ENCODE assay signal across 14 mouse cellular contexts in the genomic region with DNA sequence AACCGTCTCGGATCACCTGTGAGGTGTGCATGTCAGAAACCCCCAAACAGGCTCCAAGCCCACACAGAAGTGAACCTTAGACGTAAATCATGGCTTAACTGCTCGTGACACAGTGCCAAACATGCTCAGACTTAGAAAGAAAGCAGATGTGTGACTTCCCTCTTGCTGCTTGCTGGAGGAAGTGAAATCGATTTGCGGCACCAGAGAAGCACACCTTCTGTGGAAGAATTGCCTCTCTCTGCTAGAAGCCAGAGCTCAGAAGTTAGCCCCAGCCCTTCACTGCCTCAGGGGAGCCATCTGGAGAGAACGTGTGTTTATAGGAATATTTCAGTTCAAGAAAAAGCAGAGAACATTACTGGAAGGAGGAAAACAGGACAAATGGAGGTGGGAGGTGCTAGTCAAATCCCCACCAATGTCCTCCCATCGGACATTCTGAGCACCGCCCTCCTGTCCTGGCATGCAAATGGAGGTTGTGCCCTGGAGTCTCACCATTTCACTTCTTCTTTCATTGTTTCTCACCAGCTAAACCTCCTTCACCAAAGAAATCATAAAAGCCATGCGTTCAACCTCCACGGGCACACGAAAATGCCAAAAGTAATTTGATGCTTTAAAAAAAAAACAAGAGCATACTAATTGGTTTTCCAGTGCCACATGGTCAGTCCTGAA. TPM values are rescaled to one million over a fixed set of nuclear protein-coding genes. Genes with fewer than 3 reads are reported as not detected.
DNase-seq lines count a peak whose midpoint lies in the region; ATAC-seq and TF ChIP-seq lines count a peak whose summit lies in the region.
"Had no signal": no experiment of that assay in that cellular context is flagged by ENCODE, and none has a peak within 500 bp of the region (broad histone marks: within the 10 kb centered on the region; RNA-seq: fewer than 3 reads in every experiment).

No protein-coding gene starts in this region.

- no peak overlapping the region for H3K27ac ChIP-seq in heart, embryonic 16.5 days (ENCODE audit: low read length)
- H3K27ac ChIP-seq in heart, embryonic 12.5 days (ENCODE audit: poor library complexity, severe bottlenecking): no peak overlapping the region
- H3K27ac ChIP-seq in bone marrow, adult 2 months (ENCODE audit: control insufficient read depth, insufficient read depth, low read depth, low read length, poor library complexity): peak overlapping the region; percentile 86
- H3K27ac ChIP-seq in intestine, embryonic 16.5 days (ENCODE audit: low read length): no peak overlapping the region
- H3K27ac ChIP-seq in neural tube, embryonic 14.5 days (ENCODE audit: low read depth, low read length): no peak overlapping the region
- H3K27ac ChIP-seq: layer of hippocampus, adult 2 months; lung, embryonic 15.5 days; neural tube, embryonic 13.5 days had no signal

- H3K9me3 ChIP-seq in heart, embryonic 16.5 days (replicated peaks; ENCODE audit: control insufficient read depth, low read length): no peaks in the 10 kb centered on the region
- H3K9me3 ChIP-seq in heart, embryonic 12.5 days (replicated peaks): no peaks in the 10 kb centered on the region
- no peaks in the 10 kb centered on the region for H3K9me3 ChIP-seq in intestine, embryonic 16.5 days (ENCODE audit: control insufficient read depth, low read length)
- no peaks in the 10 kb centered on the region for H3K9me3 ChIP-seq in neural tube, embryonic 14.5 days (ENCODE audit: control insufficient read depth, low read length)
- H3K9me3 ChIP-seq: lung, embryonic 15.5 days; neural tube, embryonic 13.5 days had no signal

- ATAC-seq in heart, embryonic 16.5 days (replicated peaks; ENCODE audit: extremely low read depth, insufficient read depth, low FRiP score): no peak
- ATAC-seq in heart, embryonic 12.5 days (ENCODE audit: insufficient number of reproducible peaks, low FRiP score): no peak
- no peak for ATAC-seq in intestine, embryonic 16.5 days
- ATAC-seq in neural tube, embryonic 14.5 days (ENCODE audit: low read depth): peak; percentile 24; the same call in 1 of the 2 replicates
- ATAC-seq: activated CD4-positive, CD25-positive, alpha-beta regulatory T cell, adult 4 months had no signal

- H3K4me1 ChIP-seq in heart, embryonic 16.5 days (ENCODE audit: control insufficient read depth, insufficient read depth, low read length): no peaks in the 10 kb centered on the region
- no peaks in the 10 kb centered on the region for H3K4me1 ChIP-seq in heart, embryonic 12.5 days (replicated peaks)
- peaks cover 6% of the 10 kb centered on the region; the same call in 1 of the 2 replicates for H3K4me1 ChIP-seq in bone marrow, adult 2 months (ENCODE audit: control insufficient read depth, insufficient read depth, low read length)
- H3K4me1 ChIP-seq in intestine, embryonic 16.5 days (ENCODE audit: control insufficient read depth, insufficient read depth, low read length): no peaks in the 10 kb centered on the region
- no peaks in the 10 kb centered on the region for H3K4me1 ChIP-seq in neural tube, embryonic 14.5 days (ENCODE audit: control insufficient read depth, insufficient read depth, low read length)
- H3K4me1 ChIP-seq: neural tube, embryonic 13.5 days had no signal

- no peaks in the 10 kb centered on the region for H3K36me3 ChIP-seq in heart, embryonic 16.5 days (ENCODE audit: control insufficient read depth, insufficient read depth)
- H3K36me3 ChIP-seq in heart, embryonic 12.5 days: no peaks in the 10 kb centered on the region
- H3K36me3 ChIP-seq in intestine, embryonic 16.5 days (ENCODE audit: control insufficient read depth, insufficient read depth, low read length): no peaks in the 10 kb centered on the region
- no peaks in the 10 kb centered on the region for H3K36me3 ChIP-seq in neural tube, embryonic 14.5 days (ENCODE audit: control insufficient read depth, insufficient read depth, low read length)
- H3K36me3 ChIP-seq: lung, embryonic 15.5 days; neural tube, embryonic 13.5 days had no signal

- no peak overlapping the region for H3K4me3 ChIP-seq in heart, embryonic 16.5 days (ENCODE audit: low read length)
- H3K4me3 ChIP-seq in heart, embryonic 12.5 days: no peak overlapping the region
- H3K4me3 ChIP-seq in bone marrow, adult 2 months (replicated peaks; ENCODE audit: control insufficient read depth, low read depth, low read length): peak overlapping the region; percentile 34
- no peak overlapping the region for H3K4me3 ChIP-seq in intestine, embryonic 16.5 days (ENCODE audit: low read length)
- no peak overlapping the region for H3K4me3 ChIP-seq in neural tube, embryonic 14.5 days (ENCODE audit: low read depth, low read length)
- H3K4me3 ChIP-seq: layer of hippocampus, adult 2 months; lung, embryonic 15.5 days; neural tube, embryonic 13.5 days had no signal

- DNase-seq in adrenal gland, postnatal 25 days: no peak
- no peak for DNase-seq in thymus, postnatal 10 days (ENCODE audit: low spot score in 2 of 2)
- no peak for DNase-seq in adrenal gland, adult 18-20 months (ENCODE audit: low spot score in 2 of 2)
- DNase-seq: cerebellum, adult 18-20 months had no signal

- TF ChIP-seq POLR2A in bone marrow, adult 2 months (IDR thresholded peaks at IDR 0.05; ENCODE audit: borderline replicate concordance, control insufficient read depth, low read depth, low read length): no peak

- H3K4me2 ChIP-seq in heart, embryonic 16.5 days (ENCODE audit: low read depth, low read length): peak overlapping the region; percentile 19; the same call in 1 of the 2 replicates
- H3K4me2 ChIP-seq in heart, embryonic 12.5 days: no peak overlapping the region
- H3K4me2 ChIP-seq in intestine, embryonic 16.5 days (ENCODE audit: low read depth, low read length): 0 out of 2 replicates have a peak overlapping the region, but pooled peaks have one; percentile 1
- no peak overlapping the region for H3K4me2 ChIP-seq in neural tube, embryonic 14.5 days (ENCODE audit: low read depth, low read length)
- H3K4me2 ChIP-seq: lung, embryonic 15.5 days; neural tube, embryonic 13.5 days had no signal

- no peak for TF ChIP-seq CTCF in bone marrow, adult 2 months (IDR thresholded peaks at IDR 0.05; ENCODE audit: control insufficient read depth, insufficient read depth, low read length)

- WGBS in heart, embryonic 16.5 days: 71% methylated on average over 12 of the region's 12 CpGs
- WGBS in heart, embryonic 12.5 days: 74% methylated on average over 12 of the region's 12 CpGs
- WGBS in bone marrow, adult 2 months: 18% methylated on average over 12 of the region's 12 CpGs
- WGBS in intestine, embryonic 16.5 days: 50% methylated on average over 12 of the region's 12 CpGs
- 79% methylated on average over 12 of the region's 12 CpGs for WGBS in neural tube, embryonic 14.5 days

- no peak overlapping the region for H3K9ac ChIP-seq in heart, embryonic 16.5 days (ENCODE audit: low read length)
- H3K9ac ChIP-seq in heart, embryonic 12.5 days: no peak overlapping the region
- H3K9ac ChIP-seq in intestine, embryonic 16.5 days (ENCODE audit: low read depth, low read length): no peak overlapping the region
- no peak overlapping the region for H3K9ac ChIP-seq in neural tube, embryonic 14.5 days (replicated peaks; ENCODE audit: low read depth, low read length)
- H3K9ac ChIP-seq: lung, embryonic 15.5 days; neural tube, embryonic 13.5 days had no signal

- no peaks in the 10 kb centered on the region for H3K27me3 ChIP-seq in heart, embryonic 16.5 days (ENCODE audit: control insufficient read depth, insufficient read depth, low read length)
- H3K27me3 ChIP-seq in heart, embryonic 12.5 days (replicated peaks): no peaks in the 10 kb centered on the region
- no peaks in the 10 kb centered on the region for H3K27me3 ChIP-seq in intestine, embryonic 16.5 days (replicated peaks; ENCODE audit: control insufficient read depth, insufficient read depth, low read length)
- no peaks in the 10 kb centered on the region for H3K27me3 ChIP-seq in neural tube, embryonic 14.5 days (ENCODE audit: control insufficient read depth, insufficient read depth, low read length)
- H3K27me3 ChIP-seq: lung, embryonic 15.5 days; neural tube, embryonic 13.5 days had no signal

RNA-seq across cellular contexts. Expression of a gene that starts 3.0 kb away (rescaled TPM):
- polyA plus RNA-seq in heart, embryonic 16.5 days (2015; fragmentation: Nextera tagmentation; extraction: Ambion mirVana): 0.37 and 0.41 TPM in 2 replicates
- 0.06 and 0.18 TPM in 2 replicates for polyA plus RNA-seq in heart, embryonic 12.5 days (2016; fragmentation: Nextera tagmentation; extraction: Ambion mirVana)
- polyA plus RNA-seq in bone marrow, adult 2 months (2011; ENCODE audit: insufficient read depth, insufficient read length, low replicate concordance, missing spikeins): 20.5 and 54.7 TPM in 2 replicates
- polyA plus RNA-seq in intestine, embryonic 16.5 days (2015; fragmentation: Nextera tagmentation; extraction: Ambion mirVana): 0.97 and 1.0 TPM in 2 replicates
- 1.3 and 1.5 TPM in 2 replicates for polyA plus RNA-seq in neural tube, embryonic 14.5 days (2014; fragmentation: Nextera tagmentation; extraction: Ambion mirVana)
- 12.4 and 16.5 TPM in 2 replicates for total RNA-seq in adrenal gland, postnatal 25 days (2021)
- total RNA-seq in adrenal gland, adult 18-20 months (2021): 10 to 100 TPM; 31.6 to 57.3 TPM

RNA-seq across cellular contexts. Expression of a gene that starts 29.8 kb away (rescaled TPM):
- polyA plus RNA-seq in heart, embryonic 16.5 days (2015; fragmentation: Nextera tagmentation; extraction: Ambion mirVana): not detected in 2 replicates
- polyA plus RNA-seq in heart, embryonic 12.5 days (2016; fragmentation: Nextera tagmentation; extraction: Ambion mirVana): not detected in 2 replicates
- polyA plus RNA-seq in bone marrow, adult 2 months (2011; ENCODE audit: insufficient read depth, insufficient read length, low replicate concordance, missing spikeins): not detected in 2 replicates
- not detected in 2 replicates for polyA plus RNA-seq in intestine, embryonic 16.5 days (2015; fragmentation: Nextera tagmentation; extraction: Ambion mirVana)
- not detected in 2 replicates for polyA plus RNA-seq in neural tube, embryonic 14.5 days (2014; fragmentation: Nextera tagmentation; extraction: Ambion mirVana)
- total RNA-seq in adrenal gland, postnatal 25 days (2021): not detected in 2 replicates
- total RNA-seq in adrenal gland, adult 18-20 months (2021): not detected
- total RNA-seq: layer of hippocampus, adult 2 months had no signal
- polyA plus RNA-seq: heart, postnatal 0 days; lung, embryonic 15.5 days had no signal

RNA-seq across cellular contexts. Expression of a gene that starts 40.3 kb away (rescaled TPM):
- not detected in 2 replicates for polyA plus RNA-seq in heart, embryonic 16.5 days (2015; fragmentation: Nextera tagmentation; extraction: Ambion mirVana)
- not detected in 2 replicates for polyA plus RNA-seq in heart, embryonic 12.5 days (2016; fragmentation: Nextera tagmentation; extraction: Ambion mirVana)
- polyA plus RNA-seq in bone marrow, adult 2 months (2011; ENCODE audit: insufficient read depth, insufficient read length, low replicate concordance, missing spikeins): not detected in 2 replicates
- not detected in 2 replicates for polyA plus RNA-seq in intestine, embryonic 16.5 days (2015; fragmentation: Nextera tagmentation; extraction: Ambion mirVana)
- not detected in 2 replicates for polyA plus RNA-seq in neural tube, embryonic 14.5 days (2014; fragmentation: Nextera tagmentation; extraction: Ambion mirVana)
- total RNA-seq in adrenal gland, postnatal 25 days (2021): not detected in 2 replicates
- total RNA-seq in adrenal gland, adult 18-20 months (2021): not detected
- total RNA-seq: layer of hippocampus, adult 2 months had no signal
- polyA plus RNA-seq: activated CD4-positive, CD25-positive, alpha-beta regulatory T cell, adult 4 months; heart, postnatal 0 days; lung, embryonic 15.5 days; neural tube, embryonic 13.5 days had no signal

RNA-seq across cellular contexts. Expression of a gene that starts 43.7 kb away (rescaled TPM):
- 2.6 and 3.2 TPM in 2 replicates for polyA plus RNA-seq in heart, embryonic 16.5 days (2015; fragmentation: Nextera tagmentation; extraction: Ambion mirVana)
- polyA plus RNA-seq in heart, embryonic 12.5 days (2016; fragmentation: Nextera tagmentation; extraction: Ambion mirVana): 1.4 and 1.7 TPM in 2 replicates
- 2.3 and 6.7 TPM in 2 replicates for polyA plus RNA-seq in bone marrow, adult 2 months (2011; ENCODE audit: insufficient read depth, insufficient read length, low replicate concordance, missing spikeins)
- 9.9 and 11.1 TPM in 2 replicates for polyA plus RNA-seq in intestine, embryonic 16.5 days (2015; fragmentation: Nextera tagmentation; extraction: Ambion mirVana)
- 37.7 and 47.6 TPM in 2 replicates for polyA plus RNA-seq in neural tube, embryonic 14.5 days (2014; fragmentation: Nextera tagmentation; extraction: Ambion mirVana)
- total RNA-seq in adrenal gland, postnatal 25 days (2021): 14.9 and 15.1 TPM in 2 replicates
- 10 to 100 TPM; 14.7 to 30.5 TPM for total RNA-seq in adrenal gland, adult 18-20 months (2021)

Comparison
In these comparisons a context has a peak if more than half of its experiments do, and no peak if none do; other contexts are left out.
1. H3K4me2 ChIP-seq: peak in heart, embryonic 16.5 days (single experiment) and intestine, embryonic 16.5 days (single experiment); none in heart, embryonic 12.5 days (single experiment) and neural tube, embryonic 14.5 days (single experiment).